Mouse (Mus musculus) left cerebral cortex, postnatal 14 days (tissue): ENCODE results near the gene Atxn10. TPM values are rescaled to one million over a fixed set of nuclear protein-coding genes. Genes with fewer than 3 reads are reported as not detected.

ENCODE experiments used
- DNase-seq, 2 experiments: peaks; one replicate each; pipeline ENCODE4 v3.0.0; 2021 to 2022; ENCODE audit warnings: low spot score in 2 of 2, mixed read lengths in 1 of 2
- intact Hi-C: fragments of 180-260 bp; cut with DNase I; formaldehyde crosslinking; loops from one replicate; pipeline ENCODE4 v1.15.1; 2025
- total RNA-seq, 2 experiments: library from RNA; stranded (reverse); gene quantifications; 2 replicates each; pipeline ENCODE4 v1.2.3; 2021

Gene Atxn10
- total RNA-seq, 2 experiments from 2014 or later: 304 to 310 TPM

DNA sequence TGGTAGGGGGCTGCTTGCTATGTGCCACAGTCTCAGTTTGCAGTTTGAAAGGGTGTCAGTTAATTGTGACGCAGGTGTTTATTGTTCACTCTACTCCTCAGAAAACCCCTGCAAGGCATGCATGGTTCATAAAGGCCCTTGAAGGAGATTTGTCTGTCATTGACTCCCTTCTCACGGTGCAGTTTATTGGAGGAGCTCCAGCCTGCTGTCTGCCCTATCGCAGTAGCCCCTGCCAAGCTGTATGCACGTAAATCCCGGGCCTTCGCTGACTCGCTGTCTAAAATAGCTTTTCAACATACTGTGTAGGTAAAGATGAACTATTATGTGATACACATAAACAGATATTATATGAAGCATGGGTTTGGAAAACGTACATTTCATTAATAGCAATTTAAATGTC lies 121.8 kb downstream of the Atxn10 start:
- intact Hi-C loops: loop anchor here (5.0 kb wide), 1 partner anchor 56 kb away; no protein-coding TSS in a partner anchor
- no peak for DNase-seq

DNA sequence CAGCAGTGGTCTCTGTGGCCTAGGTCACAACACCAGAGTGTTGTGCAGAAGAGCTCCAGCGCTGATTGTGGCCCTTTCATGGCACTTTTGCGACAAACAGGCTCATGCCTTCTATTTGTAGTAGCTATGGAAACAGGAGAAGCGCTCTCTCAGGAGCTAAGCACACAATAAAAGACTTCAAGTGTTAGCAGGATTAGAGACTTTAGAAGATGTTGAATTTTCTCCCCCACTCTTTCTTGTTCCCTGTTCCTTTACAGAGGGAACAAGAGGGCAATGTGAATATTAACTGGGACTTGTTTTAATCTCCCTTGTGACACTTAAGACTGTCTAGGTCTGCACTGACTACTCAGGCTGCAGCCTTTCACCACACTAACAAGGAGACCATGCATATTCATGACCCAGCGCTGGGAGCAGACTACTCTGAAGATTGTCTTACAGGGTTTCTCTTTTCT lies 122.6 kb downstream of the Atxn10 start:
- intact Hi-C loops: loop anchor here (5.0 kb wide), 1 partner anchor 56 kb away; no protein-coding TSS in a partner anchor

DNA sequence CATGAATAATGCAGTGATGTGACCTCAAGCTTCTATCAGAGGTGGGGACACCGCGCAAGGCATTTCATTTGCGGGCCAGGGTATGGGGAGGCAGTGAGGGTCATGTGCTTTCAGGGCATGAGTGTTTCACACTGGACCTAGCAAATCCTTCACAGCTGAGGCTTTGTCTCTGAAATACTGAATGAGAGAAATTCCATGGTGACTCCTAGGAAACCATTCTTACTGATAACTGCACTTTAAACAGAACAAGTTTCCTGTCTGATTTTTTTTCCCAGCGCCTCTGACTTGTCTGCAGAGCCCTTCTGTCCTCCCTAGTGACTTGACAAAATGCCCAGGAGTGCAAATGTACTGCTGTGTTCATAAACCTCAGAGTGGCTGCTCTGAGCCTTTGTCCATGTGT lies 125.5 kb downstream of the Atxn10 start:
- no peak for DNase-seq
- intact Hi-C loops: no loop called here

More for the DNA sequence above, 122.6 kb downstream of the Atxn10 start:
- no peak for DNase-seq

DNA sequence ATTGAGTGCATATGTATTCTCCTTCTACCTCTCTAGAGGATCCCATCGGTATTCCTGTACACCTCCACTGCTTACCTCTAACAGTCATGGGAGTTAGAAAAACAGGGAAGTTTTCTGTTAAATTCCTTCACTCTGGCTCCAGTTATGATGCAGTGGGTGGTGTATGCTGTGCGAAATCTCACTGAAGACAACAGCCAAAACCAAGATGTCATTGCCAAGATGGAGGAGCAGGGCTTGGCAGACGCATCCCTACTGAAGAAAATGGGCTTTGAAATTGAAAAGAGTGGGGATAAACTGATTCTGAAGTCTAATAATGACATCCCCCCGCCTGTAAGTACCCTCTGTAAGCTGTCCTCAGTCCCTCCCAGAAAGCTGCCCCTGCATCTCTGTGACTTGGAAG lies 126.1 kb downstream of the Atxn10 start:
- no peak for DNase-seq
- intact Hi-C loops: no loop called here

DNA sequence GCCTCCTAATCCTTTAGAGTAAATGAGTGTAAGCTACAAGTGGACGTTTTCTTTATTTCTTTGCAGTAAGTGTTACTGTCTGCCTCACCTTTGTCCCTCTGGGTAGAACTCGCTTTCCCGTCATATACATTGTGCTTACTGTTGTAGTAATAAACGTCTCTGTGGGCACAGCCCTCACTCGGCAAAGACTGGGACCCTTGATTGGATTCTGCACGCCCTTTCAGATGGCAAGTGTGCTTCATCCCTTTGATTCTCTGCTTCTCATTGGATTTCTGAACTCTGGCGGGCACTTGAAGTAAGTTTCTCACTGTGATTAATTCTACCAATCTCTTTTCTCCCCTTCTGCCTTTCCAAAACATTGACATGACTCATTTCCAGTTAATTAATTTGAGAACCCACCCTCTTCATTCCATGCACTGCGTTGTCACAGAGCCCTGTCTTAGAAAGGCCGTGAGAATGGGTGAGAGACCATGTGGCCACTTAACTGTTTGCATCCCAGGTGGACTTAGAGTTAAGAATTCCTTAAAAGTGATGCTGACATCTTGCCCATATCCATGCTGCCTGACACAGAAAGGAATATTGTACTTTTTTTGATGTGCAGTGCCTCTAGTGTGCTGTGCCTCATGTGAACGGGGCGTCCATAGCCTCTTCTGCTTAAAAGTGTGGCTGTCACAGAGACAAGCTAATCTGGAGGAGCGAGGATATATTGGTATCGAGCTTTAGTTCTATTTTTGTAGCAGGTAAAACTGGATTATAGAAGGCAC lies 127.2 kb downstream of the Atxn10 start:
- intact Hi-C loops: no loop called here
- no peak for DNase-seq

DNA sequence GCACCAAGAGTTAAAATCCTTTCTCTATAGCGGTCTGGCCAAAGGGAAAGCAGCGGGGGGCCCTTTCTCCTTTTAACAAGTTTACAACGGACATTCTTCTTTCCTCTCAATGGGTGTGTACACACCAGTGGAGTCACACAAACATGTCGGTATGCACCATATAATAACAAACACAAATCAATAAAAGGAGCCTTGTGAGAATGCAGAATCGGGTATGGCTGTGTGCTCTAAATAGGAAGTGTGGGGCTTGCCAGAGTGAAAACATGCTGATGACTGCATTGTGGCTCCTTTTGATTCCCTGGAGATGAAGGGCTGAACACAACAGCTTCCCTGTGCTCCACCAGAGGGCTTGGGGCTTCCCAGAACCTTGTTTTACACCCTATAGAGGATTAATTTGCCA lies 128.1 kb downstream of the Atxn10 start:
- intact Hi-C loops: no loop called here
- DNase-seq: no peak

DNA sequence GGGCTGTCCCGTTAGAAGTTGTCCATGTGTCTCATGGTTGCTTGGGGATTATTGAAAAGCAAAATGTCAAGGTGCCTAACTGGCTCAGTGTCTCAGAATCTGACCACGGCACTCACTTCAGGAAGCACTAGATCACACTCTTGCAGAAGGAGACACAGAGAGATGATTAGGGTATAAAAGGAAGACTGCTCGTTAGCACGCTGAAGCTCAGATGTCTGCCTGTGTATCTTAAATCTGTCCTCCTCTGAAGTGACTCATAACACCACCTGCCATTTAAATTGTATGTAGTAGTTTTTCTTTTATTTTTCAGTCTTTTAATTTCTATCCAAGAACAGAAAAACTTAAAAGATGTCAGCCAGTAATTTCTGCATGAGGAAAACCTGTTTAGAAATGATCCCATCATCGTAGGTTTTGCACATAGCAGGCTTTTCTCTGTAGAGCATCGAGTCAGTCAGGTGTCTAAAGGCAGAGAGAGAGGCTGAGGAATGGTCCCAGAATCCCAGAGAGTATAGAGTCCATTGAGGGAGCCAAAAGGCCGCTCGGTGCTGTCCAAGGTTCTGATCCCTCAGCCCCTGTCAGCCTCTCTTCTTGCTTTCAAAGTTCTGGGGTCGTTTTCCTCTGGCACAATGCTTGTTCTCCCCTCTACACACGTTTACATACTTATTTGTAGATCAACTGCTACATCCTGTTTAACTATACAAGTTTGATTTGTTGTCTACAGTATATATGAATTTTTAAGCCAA lies 128.9 kb downstream of the Atxn10 start:
- intact Hi-C loops: no loop called here
- no peak for DNase-seq

DNA sequence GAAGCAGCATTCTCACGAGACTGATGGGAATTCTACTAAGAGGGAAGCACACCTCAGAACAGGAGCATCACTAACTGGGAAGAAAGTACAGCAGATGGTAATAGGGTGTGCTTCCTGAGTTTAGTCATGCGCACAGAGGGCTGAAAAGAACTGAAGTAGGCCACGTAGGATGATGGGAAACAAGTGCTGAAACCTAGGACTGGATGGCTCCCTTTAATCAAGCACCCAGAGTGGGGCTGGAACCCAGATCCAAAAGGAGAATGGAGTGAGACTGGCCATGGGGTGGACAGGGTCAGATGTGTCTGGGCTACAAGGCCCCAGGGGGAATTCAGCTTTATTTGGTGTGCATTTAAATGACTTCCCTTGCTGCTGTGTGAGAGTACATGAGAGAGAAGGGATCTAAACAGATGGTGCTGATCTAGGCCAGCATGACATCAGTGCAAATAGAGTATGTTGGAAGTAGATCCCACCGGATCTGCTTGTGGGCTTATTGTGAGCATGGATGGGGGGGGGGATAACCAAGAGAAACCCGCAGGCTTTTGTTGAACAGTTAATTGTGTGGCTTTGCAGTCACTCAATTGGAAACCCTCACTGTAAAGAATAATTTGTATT lies 130.5 kb downstream of the Atxn10 start:
- no peak for DNase-seq

DNA sequence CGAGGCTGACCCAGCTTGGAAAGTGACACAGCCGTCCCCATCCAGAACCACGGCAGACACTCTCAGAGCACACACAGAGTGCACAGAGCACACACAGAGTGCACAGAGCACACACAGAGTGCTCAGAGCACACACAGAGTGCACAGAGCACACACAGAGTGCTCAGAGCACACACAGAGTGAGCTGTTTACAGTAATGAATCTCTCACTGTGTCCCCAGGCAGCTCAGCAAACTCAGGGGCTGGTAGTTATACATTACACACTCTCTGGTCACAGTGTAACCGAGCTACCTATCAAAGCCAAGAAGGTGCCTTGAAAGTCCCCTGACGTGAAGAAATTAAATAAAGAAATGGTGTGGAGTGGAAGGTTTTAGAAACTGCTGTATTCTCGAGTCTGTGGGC lies 133.4 kb downstream of the Atxn10 start:
- no peak for DNase-seq

More for the DNA sequence above, 130.5 kb downstream of the Atxn10 start:
- intact Hi-C loops: no loop called here

DNA sequence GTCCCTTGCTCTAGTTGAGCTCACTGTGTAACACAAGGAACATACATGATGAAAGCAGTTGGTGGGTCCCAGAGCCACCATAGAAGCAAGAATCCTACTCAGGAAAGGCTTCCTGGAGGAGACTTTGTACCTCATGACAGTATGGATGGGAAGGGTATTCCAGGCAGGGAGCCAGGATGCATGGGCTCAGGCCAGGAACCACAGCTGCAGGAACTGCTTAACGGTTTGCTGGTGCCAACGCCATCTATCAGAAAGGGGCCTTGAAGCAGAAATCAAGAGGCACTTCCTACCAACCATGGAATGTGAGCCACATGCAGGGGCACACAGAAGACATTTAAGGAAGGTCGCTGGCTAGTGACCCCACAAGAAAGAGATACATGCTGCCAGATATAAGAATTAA lies 138.7 kb downstream of the Atxn10 start:
- no peak for DNase-seq
- intact Hi-C loops: loop anchor here (5.0 kb wide), 1 partner anchor 157 kb away; no protein-coding TSS in a partner anchor

More for the DNA sequence above, 133.4 kb downstream of the Atxn10 start:
- intact Hi-C loops: no loop called here

DNA sequence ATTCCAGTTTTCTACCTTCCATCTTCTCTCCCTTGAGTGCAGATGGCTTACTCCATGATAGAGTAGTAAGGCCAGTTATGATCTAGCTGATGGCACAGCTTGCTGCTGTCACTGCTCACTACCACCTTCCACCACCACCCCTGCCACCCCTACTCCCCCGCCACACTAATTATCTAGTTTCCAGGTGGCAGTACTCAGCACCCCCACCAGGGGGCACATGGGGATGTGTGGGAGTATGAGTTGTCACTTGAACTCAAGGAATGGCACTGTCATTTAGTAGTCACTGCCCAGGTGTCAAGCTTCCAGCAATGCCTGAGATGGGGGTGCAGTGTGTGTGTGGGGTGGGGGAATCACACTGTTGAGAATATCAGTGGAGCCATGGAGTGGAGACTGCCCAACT lies 141.5 kb downstream of the Atxn10 start:
- intact Hi-C loops: loop anchor here (2.0 to 5.0 kb wide), 2 partner anchors 105 to 160 kb away; partner anchors contain the start of gene Wnt7b
- DNase-seq: no peak

DNA sequence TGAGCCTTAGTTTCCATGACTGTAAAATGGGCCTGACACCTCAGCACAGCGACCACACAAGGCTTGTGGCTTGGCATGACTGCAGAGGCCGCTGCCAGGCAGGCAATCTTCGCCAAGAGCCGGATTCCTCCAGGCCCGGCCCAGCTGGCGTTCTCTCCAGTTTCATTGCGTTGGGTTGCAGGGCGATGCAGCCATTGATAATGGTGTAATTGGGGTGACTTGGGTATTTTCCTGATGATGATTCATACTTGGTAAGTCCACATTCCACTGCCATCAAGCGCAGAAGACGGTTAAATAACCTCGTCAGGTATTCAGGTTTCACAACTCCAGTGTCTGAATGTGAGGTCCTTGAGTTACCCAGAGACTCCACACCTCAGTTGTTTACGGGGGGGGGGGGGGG lies 143.3 kb downstream of the Atxn10 start:
- no peak for DNase-seq
- intact Hi-C loops: loop anchor here (5.0 kb wide), 1 partner anchor 162 kb away; no protein-coding TSS in a partner anchor

DNA sequence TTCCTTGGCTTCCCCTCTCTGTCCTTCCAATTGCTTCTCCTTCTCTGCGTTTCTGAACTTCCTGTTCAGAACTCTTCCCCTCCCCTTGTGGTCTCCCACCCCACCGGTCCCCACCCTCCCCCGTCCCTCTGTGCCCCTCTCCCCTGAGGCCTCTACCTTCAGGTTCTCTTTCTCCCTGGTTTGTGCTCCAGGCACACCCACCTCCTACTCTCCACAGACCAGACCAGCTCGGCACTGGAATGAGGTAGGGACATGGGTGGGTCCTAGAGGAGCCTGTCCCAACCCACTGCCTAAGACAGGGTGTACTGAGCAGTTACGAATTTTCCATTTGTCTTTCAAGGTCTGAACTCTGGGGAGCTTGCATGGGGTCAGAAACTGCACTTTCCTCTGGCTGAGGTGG lies 143.9 kb downstream of the Atxn10 start:
- no peak for DNase-seq
- intact Hi-C loops: loop anchor here (5.0 kb wide), 1 partner anchor 163 kb away; no protein-coding TSS in a partner anchor

DNA sequence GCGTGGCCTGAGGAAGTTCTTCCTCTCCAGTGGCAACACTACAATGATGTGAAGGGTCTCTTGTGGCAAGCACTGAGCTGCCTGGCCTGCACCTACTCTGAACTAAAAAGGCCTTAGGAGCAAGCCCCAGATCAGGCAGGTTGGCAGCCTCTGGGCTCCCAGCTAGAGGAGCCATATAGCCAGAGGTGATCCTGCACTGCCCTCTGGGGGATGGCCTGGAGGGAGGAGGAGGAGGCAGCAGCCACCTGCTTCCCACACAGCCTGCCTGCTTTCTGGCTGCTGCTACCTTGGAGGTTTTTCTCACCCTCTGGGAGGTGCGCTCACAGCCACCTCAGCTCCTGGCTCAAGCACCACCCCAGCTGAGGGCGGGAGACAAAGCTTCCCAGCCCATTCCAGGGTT lies 144.6 kb downstream of the Atxn10 start:
- intact Hi-C loops: no loop called here
- no peak for DNase-seq

DNA sequence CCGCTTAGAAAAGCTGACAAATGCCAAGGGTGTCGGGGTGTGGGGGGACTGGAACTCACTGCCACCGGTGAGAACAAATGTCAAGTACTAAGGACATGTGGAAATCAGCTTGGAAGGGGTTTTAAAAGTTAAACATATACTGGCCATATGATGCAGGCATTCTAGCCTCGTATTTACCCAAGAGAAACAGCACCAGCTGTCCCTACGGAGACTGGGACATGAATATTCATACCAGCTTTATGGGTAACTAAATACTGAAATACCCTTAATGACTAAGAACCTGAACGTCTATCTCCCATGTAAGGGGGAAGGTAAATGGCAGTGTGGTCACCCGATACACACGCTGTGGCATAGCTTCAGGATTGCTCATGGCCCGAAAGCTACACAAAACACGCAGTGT lies 152.9 kb downstream of the Atxn10 start:
- intact Hi-C loops: no loop called here
- DNase-seq: peak in 1 of 2 experiments; percentile 45

DNA sequence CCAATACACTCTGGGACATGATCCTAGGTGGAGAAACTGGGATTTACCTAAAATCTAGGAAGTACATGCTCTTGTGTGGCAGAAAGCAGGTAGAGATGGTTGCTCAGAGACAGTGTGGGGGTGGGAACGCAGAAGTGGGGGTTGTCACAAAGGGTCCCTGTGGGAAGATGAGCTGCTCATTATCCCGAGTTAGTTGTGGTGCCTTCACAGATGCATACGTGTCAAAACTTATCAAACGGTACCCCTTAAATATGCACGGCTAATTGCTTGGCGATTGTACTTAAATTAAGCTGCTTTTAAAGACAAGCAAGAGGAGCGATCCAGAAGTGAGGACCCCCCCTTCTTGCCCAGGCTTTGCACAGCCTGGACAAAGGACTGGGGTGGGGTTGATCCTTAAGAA lies 153.7 kb downstream of the Atxn10 start:
- intact Hi-C loops: no loop called here

DNA sequence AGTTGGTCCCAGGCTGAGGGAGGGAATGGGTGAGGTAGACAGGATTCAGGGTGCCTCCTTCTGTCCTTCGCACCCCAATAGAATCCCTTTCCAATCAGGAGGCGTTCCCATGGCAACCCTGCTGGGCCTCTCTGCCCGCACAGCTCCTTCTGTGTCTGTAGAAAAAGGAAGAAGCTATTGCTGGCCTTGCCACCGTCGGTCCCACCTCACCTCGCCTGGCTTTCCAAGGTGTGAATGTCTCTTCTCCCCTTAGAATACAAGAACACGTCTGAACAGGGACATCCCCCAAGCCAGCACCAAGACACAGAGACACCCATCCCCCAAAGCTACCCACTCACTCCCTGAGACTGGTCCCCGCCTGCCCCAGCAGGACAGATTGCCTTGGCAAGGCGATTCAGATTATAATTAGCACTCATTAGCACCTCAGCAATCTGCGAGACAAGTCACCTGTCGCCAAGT lies 158.1 kb downstream of the Atxn10 start:
- peak; percentile 73 to 86 for DNase-seq
- intact Hi-C loops: no loop called here

More for the DNA sequence above, 153.7 kb downstream of the Atxn10 start:
- DNase-seq: peak in 1 of 2 experiments; percentile 47

DNA sequence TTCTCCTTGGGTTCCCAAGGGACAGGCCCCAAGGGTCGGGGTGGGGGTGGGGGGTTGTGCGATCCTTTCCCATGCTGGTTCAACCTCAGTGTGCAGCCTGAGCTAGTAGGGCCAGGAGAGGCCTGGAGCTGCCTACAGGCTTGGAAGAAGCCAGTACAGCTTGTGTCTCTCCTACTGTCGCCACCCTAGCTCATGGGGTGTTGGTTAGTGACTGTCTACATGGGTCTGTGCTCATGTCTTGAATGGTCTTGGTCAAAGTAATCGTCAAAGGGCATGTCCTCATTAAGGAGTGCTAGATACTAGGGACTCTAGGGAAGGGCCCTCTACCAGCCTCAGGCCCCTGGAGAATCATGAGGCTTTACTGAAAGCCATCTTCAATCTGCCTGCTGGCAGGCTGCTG lies 161.5 kb downstream of the Atxn10 start:
- no peak for DNase-seq
- intact Hi-C loops: no loop called here

DNA sequence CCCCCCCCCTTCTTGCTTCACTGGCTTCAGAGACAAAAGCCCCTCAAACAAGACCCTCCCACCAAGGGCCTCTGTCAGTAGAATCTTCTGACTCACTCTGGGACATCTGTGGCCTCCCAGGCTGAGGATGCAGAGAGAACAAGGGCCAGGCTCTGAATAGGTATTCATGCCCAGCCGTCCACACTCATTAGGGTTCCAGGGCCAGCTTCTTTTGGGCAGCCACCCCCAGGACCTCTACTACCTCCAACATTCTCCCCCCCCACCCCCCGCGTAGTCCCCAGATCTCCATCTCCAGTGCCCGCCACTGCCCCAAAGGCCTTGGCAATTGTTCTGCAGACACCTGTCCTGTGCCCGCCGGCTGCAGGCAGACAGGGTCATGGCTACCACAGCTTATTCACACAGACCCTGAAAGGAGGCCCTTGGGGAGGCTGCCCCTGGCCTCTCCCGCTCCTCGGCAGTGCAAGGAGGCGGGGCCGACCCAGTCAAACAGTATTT lies 162.0 kb downstream of the Atxn10 start:
- intact Hi-C loops: no loop called here
- no peak for DNase-seq

DNA sequence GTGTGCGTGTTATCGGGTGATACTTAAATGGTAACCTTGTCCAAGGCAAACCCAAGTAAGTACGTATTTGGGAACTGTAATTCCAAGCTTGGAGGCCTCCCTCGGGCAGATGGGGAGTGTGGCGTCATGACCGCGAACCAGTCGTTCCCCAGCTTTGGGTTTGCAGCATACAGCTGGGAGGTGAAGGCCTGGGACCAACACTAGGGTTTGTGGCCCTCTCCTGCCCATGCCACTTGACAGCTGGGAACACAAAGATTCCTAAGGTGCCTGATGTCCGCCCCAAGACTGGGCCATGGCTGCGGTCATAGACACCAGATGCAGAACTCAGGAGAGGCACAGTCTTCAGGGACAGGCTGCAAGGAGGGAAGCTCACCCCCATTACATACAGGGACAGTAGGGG lies 164.2 kb downstream of the Atxn10 start:
- intact Hi-C loops: no loop called here
- no peak for DNase-seq
